Mouse (Mus musculus): ENCODE measurements around the gene Zfp518a.

DNA sequence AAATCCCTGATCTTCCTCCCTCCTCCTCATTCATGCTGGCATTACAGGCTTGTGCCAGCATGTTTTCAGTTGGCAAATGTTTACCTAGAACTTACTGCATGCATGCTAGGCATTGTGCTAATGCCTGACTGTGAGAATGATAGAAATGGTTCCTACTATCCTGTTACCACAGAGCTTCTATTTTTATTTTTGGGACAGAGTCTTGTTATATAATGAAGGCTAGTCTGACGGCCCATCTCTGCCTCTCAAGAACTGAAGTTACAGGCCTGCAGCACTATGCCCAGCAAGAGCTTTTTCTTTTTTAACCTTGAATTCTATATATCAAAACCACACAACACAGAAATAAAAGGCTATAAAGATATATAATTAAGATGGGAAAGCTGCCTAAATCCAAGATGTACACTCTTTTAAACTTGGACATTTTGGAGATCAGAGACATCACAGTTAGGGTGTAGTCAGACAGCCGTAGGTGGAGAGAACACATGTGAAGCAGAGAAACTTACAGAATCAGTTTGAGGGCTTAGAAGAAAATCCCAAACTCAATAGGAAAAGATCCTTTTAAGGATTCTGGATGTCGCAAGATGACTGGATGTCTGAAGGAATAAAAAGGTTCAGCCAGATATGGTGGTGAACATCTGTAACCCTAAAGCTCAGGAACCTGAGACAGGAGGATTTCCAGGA, 24.9 kb upstream of the Zfp518a start:
- TF ChIP-seq POLR2A (IDR thresholded peaks at IDR 0.05; ENCODE audit: control insufficient read depth in 1 of 2, insufficient read depth in 1 of 2, low read depth in 1 of 2, low read length in 2 of 2, poor library complexity in 1 of 2) (no peak), CTCF (IDR thresholded peaks at IDR 0.05 in 2 of 3, conservative IDR thresholded peaks at IDR 0.05 in 1 of 3; ENCODE audit: control insufficient read depth in 1 of 3, insufficient read depth in 1 of 3, low read depth in 2 of 3, low read length in 3 of 3, poor library complexity in 1 of 3, severe bottlenecking in 1 of 3) (no peak), ZC3H11A (IDR thresholded peaks at IDR 0.05; ENCODE audit: low read depth, low read length) (no peak), MAZ (IDR thresholded peaks at IDR 0.05; ENCODE audit: low read depth, low read length) (no peak), USF1 (IDR thresholded peaks at IDR 0.05; ENCODE audit: low read depth, low read length) (no peak), TBP (IDR thresholded peaks at IDR 0.05; ENCODE audit: low read depth, low read length) (no peak), GATA1 (IDR thresholded peaks at IDR 0.05; ENCODE audit: low read depth, low read length) (no peak), EP300 (IDR thresholded peaks at IDR 0.05; ENCODE audit: low read depth in 1 of 2, low read length in 2 of 2) (no peak), SMC3 (IDR thresholded peaks at IDR 0.05; ENCODE audit: low read depth, low read length) (no peak), NELFE (IDR thresholded peaks at IDR 0.05; ENCODE audit: low read depth, low read length) (no peak), MYC (IDR thresholded peaks at IDR 0.05; ENCODE audit: low read depth, low read length) (no peak), TCF12 (IDR thresholded peaks at IDR 0.05; ENCODE audit: low read depth, low read length) (no peak)
